Mouse (Mus musculus) cerebral cortex, adult 2 months (tissue): Measurements from ENCODE around the gene Tmem62.

Experiments
- WGBS: fragments of 180-500 bp; shearing (Covaris S2); methylation state at CpG from one replicate; pipeline ENCODE4 v1.1.7; 2018; 5-methylcytosine and 5-hydroxymethylcytosine counted together

Tmem62 gene

GRCm38 (mm10) chr2:120996607-120997006 is 19.8 kb downstream of the Tmem62 start:
- 37% methylated on average over 1 of the region's 1 CpGs for WGBS

- 79% methylated on average over 8 of the region's 8 CpGs for WGBS
Observed at GRCm38 (mm10) chr2:120998863-120999262, 22.0 kb downstream of the Tmem62 start.

GRCm38 (mm10) chr2:121003586-121003985 is 26.8 kb downstream of the Tmem62 start:
- 88% methylated on average over 2 of the region's 2 CpGs for WGBS

- WGBS = 91% methylated on average over 7 of the region's 7 CpGs
Observed at GRCm38 (mm10) chr2:121004018-121004811, 27.4 kb downstream of the Tmem62 start.

GRCm38 (mm10) chr2:121006986-121007385 is 30.2 kb downstream of the Tmem62 start:
- 85% methylated on average over 1 of the region's 1 CpGs for WGBS

- 2% methylated on average over 34 of the region's 34 CpGs for WGBS
Observed at GRCm38 (mm10) chr2:121007925-121008663, 31.3 kb downstream of the Tmem62 start, which contains the start of gene Ccndbp1. Gene Ccndbp1, plus strand, starts transcription at chr2:121008403.

GRCm38 (mm10) chr2:121008664-121009007 is 31.8 kb downstream of the Tmem62 start:
- under 1% methylated on average over 12 of the region's 12 CpGs for WGBS

GRCm38 (mm10) chr2:121009071-121009677 is 32.4 kb downstream of the Tmem62 start:
- 19% methylated on average over 5 of the region's 5 CpGs for WGBS

GRCm38 (mm10) chr2:121012676-121013075 is 35.9 kb downstream of the Tmem62 start:
- WGBS = 93% methylated on average over 9 of the region's 9 CpGs

- 86% methylated on average over 2 of the region's 2 CpGs for WGBS
Observed at GRCm38 (mm10) chr2:121015507-121015906, 38.7 kb downstream of the Tmem62 start.

GRCm38 (mm10) chr2:121016226-121016625 is 39.4 kb downstream of the Tmem62 start:
- WGBS = 94% methylated on average over 9 of the region's 9 CpGs

GRCm38 (mm10) chr2:121017151-121017550 is 40.3 kb downstream of the Tmem62 start:
- WGBS = 95% methylated on average over 1 of the region's 1 CpGs

GRCm38 (mm10) chr2:121022918-121023317 is 46.1 kb downstream of the Tmem62 start:
- 80% methylated on average over 5 of the region's 5 CpGs for whole genome bisulfite sequencing

- 75% methylated on average over 5 of the region's 5 CpGs for WGBS
Observed at GRCm38 (mm10) chr2:121036733-121037341, 60.0 kb downstream of the Tmem62 start, which contains the start of gene Epb42. Gene Epb42, minus strand, starts transcription at chr2:121037072.

- 100% methylated on average over 1 of the region's 1 CpGs for WGBS
Observed at GRCm38 (mm10) chr2:121038851-121039250, 62.0 kb downstream of the Tmem62 start.

- 98% methylated on average over 1 of the region's 1 CpGs for WGBS
Observed at GRCm38 (mm10) chr2:121039382-121039781, 62.6 kb downstream of the Tmem62 start.

- WGBS = 37% methylated on average over 5 of the region's 5 CpGs
Observed at GRCm38 (mm10) chr2:121041098-121041497, 64.3 kb downstream of the Tmem62 start.

- 82% methylated on average over 4 of the region's 4 CpGs for WGBS
Observed at GRCm38 (mm10) chr2:121045653-121046052, 68.8 kb downstream of the Tmem62 start.

GRCm38 (mm10) chr2:121052176-121052575 is 75.4 kb downstream of the Tmem62 start:
- WGBS = 88% methylated on average over 5 of the region's 5 CpGs

GRCm38 (mm10) chr2:121054060-121054459 is 77.2 kb downstream of the Tmem62 start:
- 57% methylated on average over 2 of the region's 2 CpGs for WGBS

GRCm38 (mm10) chr2:121055915-121056314 is 79.1 kb downstream of the Tmem62 start:
- 90% methylated on average over 6 of the region's 6 CpGs for WGBS
